Mouse (Mus musculus): Measurements from ENCODE around the gene Rin2. TPM values are rescaled to one million over a fixed set of nuclear protein-coding genes. Genes with fewer than 3 reads are reported as not detected.

Gene Rin2
- total RNA-seq, 1 experiment from 2014 or later: 3.4 TPM

GRCm38 (mm10) chr2:145784964-145785363, 109.9 kb downstream of the Rin2 start:
- ATAC-seq (replicated peaks; ENCODE audit: low read depth, poor library complexity, severe bottlenecking): no peak

- ATAC-seq (replicated peaks; ENCODE audit: low read depth, poor library complexity, severe bottlenecking): peak; percentile 68
These were observed 111.0 kb downstream of the Rin2 start for GRCm38 (mm10) chr2:145785758-145786617.

GRCm38 (mm10) chr2:145786618-145786932, 111.6 kb downstream of the Rin2 start:
- no peak for ATAC-seq (replicated peaks; ENCODE audit: low read depth, poor library complexity, severe bottlenecking)

GRCm38 (mm10) chr2:145787486-145787885, 112.5 kb downstream of the Rin2 start:
- no peak for ATAC-seq (replicated peaks; ENCODE audit: low read depth, poor library complexity, severe bottlenecking)

GRCm38 (mm10) chr2:145788562-145789346, 113.7 kb downstream of the Rin2 start:
- ATAC-seq (replicated peaks; ENCODE audit: low read depth, poor library complexity, severe bottlenecking): no peak

GRCm38 (mm10) chr2:145793702-145794101, 118.7 kb downstream of the Rin2 start:
- ATAC-seq (replicated peaks; ENCODE audit: low read depth, poor library complexity, severe bottlenecking): no peak

GRCm38 (mm10) chr2:145794318-145794954, 119.4 kb downstream of the Rin2 start:
- ATAC-seq (replicated peaks; ENCODE audit: low read depth, poor library complexity, severe bottlenecking): peak; percentile 87

- peak; percentile 64 for ATAC-seq (replicated peaks; ENCODE audit: low read depth, poor library complexity, severe bottlenecking)
These were observed 122.8 kb downstream of the Rin2 start for GRCm38 (mm10) chr2:145797851-145798250.

GRCm38 (mm10) chr2:145798954-145799353, 123.9 kb downstream of the Rin2 start:
- no peak for ATAC-seq (replicated peaks; ENCODE audit: low read depth, poor library complexity, severe bottlenecking)

- no peak for ATAC-seq (replicated peaks; ENCODE audit: low read depth, poor library complexity, severe bottlenecking)
These were observed 126.5 kb downstream of the Rin2 start for GRCm38 (mm10) chr2:145801322-145802052.

- no peak for ATAC-seq (replicated peaks; ENCODE audit: low read depth, poor library complexity, severe bottlenecking)
These were observed 127.6 kb downstream of the Rin2 start for GRCm38 (mm10) chr2:145802626-145803025.

- ATAC-seq (replicated peaks; ENCODE audit: low read depth, poor library complexity, severe bottlenecking): no peak
These were observed 128.9 kb downstream of the Rin2 start for GRCm38 (mm10) chr2:145803822-145804342.

- peak; percentile 56; the same call in 1 of the 2 replicates for ATAC-seq (replicated peaks; ENCODE audit: low read depth, poor library complexity, severe bottlenecking)
These were observed 129.5 kb downstream of the Rin2 start for GRCm38 (mm10) chr2:145804524-145804923.

GRCm38 (mm10) chr2:145807276-145807675, 132.3 kb downstream of the Rin2 start:
- ATAC-seq (replicated peaks; ENCODE audit: low read depth, poor library complexity, severe bottlenecking): no peak

GRCm38 (mm10) chr2:145808251-145808650, 133.2 kb downstream of the Rin2 start:
- ATAC-seq (replicated peaks; ENCODE audit: low read depth, poor library complexity, severe bottlenecking): no peak

- ATAC-seq (replicated peaks; ENCODE audit: low read depth, poor library complexity, severe bottlenecking): no peak
These were observed 133.7 kb downstream of the Rin2 start for GRCm38 (mm10) chr2:145808667-145809066.

GRCm38 (mm10) chr2:145810676-145811075, 135.7 kb downstream of the Rin2 start:
- peak; percentile 73; the same call in 1 of the 2 replicates for ATAC-seq (replicated peaks; ENCODE audit: low read depth, poor library complexity, severe bottlenecking)

GRCm38 (mm10) chr2:145812818-145813217, 137.8 kb downstream of the Rin2 start:
- peak; percentile 69 for ATAC-seq (replicated peaks; ENCODE audit: low read depth, poor library complexity, severe bottlenecking)

- no peak for ATAC-seq (replicated peaks; ENCODE audit: low read depth, poor library complexity, severe bottlenecking)
These were observed 142.2 kb downstream of the Rin2 start for GRCm38 (mm10) chr2:145817195-145817594.

Measured in common myeloid progenitor, adult 5-6 weeks (primary cell).